Mouse (Mus musculus): ENCODE measurements around the gene Zbtb40. TPM values are rescaled to one million over a fixed set of nuclear protein-coding genes. Genes with fewer than 3 reads are reported as not detected.

Gene Zbtb40
- 5.1 and 5.7 TPM in 2 replicates for polyA plus RNA-seq (2015; fragmentation: Nextera tagmentation; extraction: Ambion mirVana)

DNA sequence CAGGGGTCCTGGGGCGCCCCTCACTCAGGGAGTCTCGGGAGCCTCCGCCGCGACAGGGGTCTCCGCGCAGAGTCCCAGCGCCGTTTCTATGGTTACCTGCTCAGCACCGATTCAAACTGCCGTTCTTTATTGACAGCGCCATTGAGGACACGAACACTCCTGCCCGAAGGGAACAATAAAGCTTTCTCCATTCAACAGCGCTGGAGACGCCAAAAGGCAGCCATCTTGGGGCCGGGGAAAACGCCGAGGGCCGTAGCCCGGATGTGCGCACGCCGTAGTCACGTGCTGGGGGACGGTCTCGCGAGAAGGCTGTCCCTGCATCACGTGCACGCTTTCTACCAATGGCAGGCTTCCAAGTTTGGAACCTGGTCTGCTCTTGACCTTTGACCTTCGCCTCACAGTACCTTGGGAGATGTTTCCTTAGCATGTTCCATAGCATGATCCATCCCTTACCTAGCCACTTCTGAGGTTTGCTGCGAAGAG, at the start of gene Zbtb40:
TSS of gene Zbtb40 (minus strand) at position 252 of the 483 bp plus-strand sequence.
- Histone ChIP-seq H3K4me2 (replicated peaks) (peak within 1 kb of the TSS; percentile 68), H3K9ac (replicated peaks) (peak within 1 kb of the TSS; percentile 73), H3K27me3 (peaks cover 35% of the 10 kb centered on the region), H3K4me1 (peaks cover 24% of the 10 kb centered on the region), H3K9me3 (no peaks in the 10 kb centered on the region), H3K36me3 (no peaks in the 10 kb centered on the region), H3K4me3 (peak within 1 kb of the TSS; percentile 93), H3K27ac (replicated peaks) (peak within 1 kb of the TSS; percentile 85)
- WGBS, result 3% methylated on average over 32 of the region's 32 CpGs
- ATAC-seq (replicated peaks), result peak; percentile 98

DNA sequence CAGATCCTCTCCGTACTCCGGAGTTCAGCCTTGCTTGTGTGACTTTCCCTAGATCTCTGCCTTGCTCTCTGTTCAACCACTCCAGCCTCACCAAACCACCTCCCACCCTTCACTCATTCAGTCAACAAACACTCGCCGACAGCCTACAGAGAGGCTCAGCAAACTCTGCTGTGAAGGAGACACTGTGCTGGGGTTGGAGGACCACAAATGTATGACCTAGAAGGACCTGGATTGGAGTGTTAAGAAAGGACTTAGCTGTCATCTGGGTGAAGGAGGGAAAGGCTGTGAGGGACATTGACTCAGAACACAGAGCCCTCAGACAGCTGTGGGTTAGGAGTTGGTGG, 49.4 kb upstream of the Zbtb40 start:
- 90% methylated on average over 4 of the region's 4 CpGs for WGBS
- Histone ChIP-seq H3K4me3 (no peak overlapping the region), H3K36me3 (no peaks in the 10 kb centered on the region), H3K9ac (replicated peaks) (no peak overlapping the region), H3K9me3 (no peaks in the 10 kb centered on the region), H3K27ac (replicated peaks) (no peak overlapping the region), H3K4me2 (replicated peaks) (no peak overlapping the region), H3K4me1 (0 out of 2 replicates have a peak, but pooled peaks cover 3% of the 10 kb centered on the region), H3K27me3 (no peaks in the 10 kb centered on the region)
- ATAC-seq (replicated peaks), result no peak

DNA sequence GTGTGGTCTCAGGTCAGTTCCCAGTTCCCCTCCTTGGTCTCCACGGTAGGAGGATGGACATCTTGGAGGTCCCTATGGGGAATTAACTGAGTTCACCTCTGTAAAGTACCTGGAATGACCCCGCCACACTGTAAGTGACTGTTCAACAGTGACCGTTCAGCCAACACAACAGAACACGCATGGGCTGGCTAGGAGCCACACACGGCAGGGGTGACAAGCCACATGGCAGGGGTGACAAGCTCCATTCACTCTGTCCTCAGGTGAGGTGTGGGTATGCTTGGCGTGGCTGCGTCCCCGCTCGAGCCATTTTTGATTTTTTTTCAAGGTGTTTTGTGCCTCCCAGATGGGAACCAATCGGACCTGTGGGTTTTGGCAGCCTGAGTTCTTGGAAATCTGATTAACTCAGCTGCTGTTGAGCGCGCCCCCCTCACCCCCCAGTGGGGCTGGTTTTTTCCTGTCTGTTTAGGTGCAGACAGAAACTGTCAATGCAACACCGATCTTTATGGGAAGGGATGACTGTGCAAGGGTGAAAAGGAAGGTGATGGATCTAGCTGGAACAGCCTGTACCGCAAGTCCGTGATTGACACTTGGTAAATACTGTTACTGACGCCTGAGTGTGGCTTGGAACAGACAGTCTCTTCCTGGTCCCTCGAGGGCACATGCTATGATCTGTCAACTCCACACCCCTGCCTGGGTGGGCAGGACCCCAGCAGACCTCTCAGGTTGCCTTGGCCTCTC, 48.8 kb upstream of the Zbtb40 start:
- H3K9me3 ChIP-seq, result no peaks in the 10 kb centered on the region
- no peaks in the 10 kb centered on the region for H3K36me3 ChIP-seq
- ATAC-seq (replicated peaks), result no peak
- 0 out of 2 replicates have a peak, but pooled peaks cover 3% of the 10 kb centered on the region for H3K4me1 ChIP-seq
- H3K27ac ChIP-seq (replicated peaks), result no peak overlapping the region
- H3K4me2 ChIP-seq (replicated peaks), result no peak overlapping the region
- 82% methylated on average over 17 of the region's 17 CpGs for WGBS
- no peaks in the 10 kb centered on the region for H3K27me3 ChIP-seq
- H3K4me3 ChIP-seq, result no peak overlapping the region
- H3K9ac ChIP-seq (replicated peaks), result no peak overlapping the region

DNA sequence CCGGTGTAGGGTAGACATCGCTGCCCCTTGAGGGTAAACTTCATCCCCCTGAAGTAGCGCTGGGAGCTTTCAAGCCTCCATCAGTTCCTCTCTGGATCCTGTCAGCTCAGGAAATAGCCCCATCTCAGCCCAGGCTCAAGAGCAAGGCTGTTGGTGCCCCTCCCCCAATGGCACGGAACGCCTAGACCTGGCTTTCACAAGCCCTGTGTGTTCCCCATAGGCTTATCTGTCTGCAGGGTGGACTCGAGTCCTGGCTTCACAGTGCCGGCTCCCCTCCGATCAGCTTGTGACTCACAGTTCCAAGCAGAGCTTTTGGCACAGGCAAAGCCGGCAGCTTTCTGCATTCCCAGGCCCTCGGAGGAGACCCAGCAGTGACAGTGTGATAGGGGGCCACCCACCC, 47.8 kb upstream of the Zbtb40 start:
- WGBS, result 67% methylated on average over 10 of the region's 10 CpGs
- Histone ChIP-seq H3K9me3 (no peaks in the 10 kb centered on the region), H3K4me3 (no peak overlapping the region), H3K9ac (replicated peaks) (no peak overlapping the region), H3K36me3 (no peaks in the 10 kb centered on the region), H3K4me2 (replicated peaks) (no peak overlapping the region), H3K27me3 (no peaks in the 10 kb centered on the region), H3K4me1 (0 out of 2 replicates have a peak, but pooled peaks cover 3% of the 10 kb centered on the region), H3K27ac (replicated peaks) (no peak overlapping the region)
- no peak for ATAC-seq (replicated peaks)

DNA sequence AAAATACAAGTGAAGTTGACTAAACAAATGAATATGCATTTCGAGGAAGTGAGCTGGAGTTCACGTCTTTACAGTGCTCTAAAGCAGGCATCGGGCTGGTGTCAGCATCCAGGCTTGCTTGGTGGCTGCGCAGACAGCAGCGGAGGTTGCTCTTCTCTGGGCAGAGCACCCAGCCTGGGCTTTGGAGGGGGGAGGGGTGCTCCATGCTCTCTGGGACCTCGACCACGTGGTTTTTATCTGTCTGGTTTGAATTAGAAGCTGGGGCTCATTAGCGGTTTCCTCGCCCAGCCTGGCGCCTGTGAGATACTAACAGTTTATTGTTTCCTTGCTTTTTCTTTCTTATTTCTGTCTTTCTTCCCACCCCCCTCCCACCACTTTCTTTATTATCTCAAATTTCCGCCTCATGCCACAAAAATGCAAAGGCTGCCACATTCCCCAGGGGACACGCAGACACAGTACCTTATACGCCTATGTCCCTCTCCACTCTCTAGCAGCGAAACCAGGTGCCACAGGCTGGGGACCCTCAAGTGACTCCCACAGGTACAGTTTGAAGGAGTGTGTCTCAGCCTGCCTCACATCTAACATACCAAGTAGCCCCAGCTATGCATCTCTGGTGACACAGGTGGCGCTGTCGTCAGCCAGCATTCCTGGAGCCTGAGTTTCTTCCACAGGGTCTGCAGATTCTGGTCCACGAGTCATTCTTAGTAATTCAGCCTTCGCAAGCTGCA, 36.6 kb upstream of the Zbtb40 start:
- H3K4me1 ChIP-seq, result peaks cover 5% of the 10 kb centered on the region; the same call in 1 of the 2 replicates
- no peak overlapping the region for H3K27ac ChIP-seq (replicated peaks)
- H3K4me3 ChIP-seq, result no peak overlapping the region
- H3K9me3 ChIP-seq, result no peaks in the 10 kb centered on the region
- 34% methylated on average over 18 of the region's 18 CpGs for WGBS
- H3K4me2 ChIP-seq (replicated peaks), result no peak overlapping the region
- ATAC-seq (replicated peaks), result no peak
- no peak overlapping the region for H3K9ac ChIP-seq (replicated peaks)
- no peaks in the 10 kb centered on the region for H3K27me3 ChIP-seq
- no peaks in the 10 kb centered on the region for H3K36me3 ChIP-seq

DNA sequence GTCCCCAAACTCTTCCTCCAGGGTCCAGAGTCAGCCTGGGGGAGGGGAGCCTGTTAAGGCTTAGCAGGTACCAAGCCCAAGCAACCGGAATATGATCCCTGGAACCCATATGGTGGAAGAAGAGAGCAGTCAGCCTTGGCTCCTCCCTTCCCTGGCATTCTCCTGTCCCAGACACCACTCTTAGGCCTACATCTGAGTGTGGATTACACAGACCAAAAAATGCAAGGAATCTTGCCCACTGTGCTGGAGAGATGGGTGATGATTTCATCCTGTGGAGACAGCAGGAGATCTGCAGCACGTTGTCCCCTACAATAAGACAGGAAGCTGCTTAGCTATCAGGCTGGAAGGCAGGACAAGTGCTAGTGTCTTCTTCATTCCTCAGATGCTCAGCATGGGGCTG, 34.3 kb upstream of the Zbtb40 start:
- WGBS, result 64% methylated on average over 2 of the region's 2 CpGs
- H3K4me3 ChIP-seq, result no peak overlapping the region
- H3K4me2 ChIP-seq (replicated peaks), result no peak overlapping the region
- no peaks in the 10 kb centered on the region for H3K36me3 ChIP-seq
- H3K27ac ChIP-seq (replicated peaks), result no peak overlapping the region
- H3K9ac ChIP-seq (replicated peaks), result no peak overlapping the region
- H3K27me3 ChIP-seq, result no peaks in the 10 kb centered on the region
- H3K4me1 ChIP-seq, result peaks cover 5% of the 10 kb centered on the region; the same call in 1 of the 2 replicates
- no peak for ATAC-seq (replicated peaks)
- no peaks in the 10 kb centered on the region for H3K9me3 ChIP-seq

DNA sequence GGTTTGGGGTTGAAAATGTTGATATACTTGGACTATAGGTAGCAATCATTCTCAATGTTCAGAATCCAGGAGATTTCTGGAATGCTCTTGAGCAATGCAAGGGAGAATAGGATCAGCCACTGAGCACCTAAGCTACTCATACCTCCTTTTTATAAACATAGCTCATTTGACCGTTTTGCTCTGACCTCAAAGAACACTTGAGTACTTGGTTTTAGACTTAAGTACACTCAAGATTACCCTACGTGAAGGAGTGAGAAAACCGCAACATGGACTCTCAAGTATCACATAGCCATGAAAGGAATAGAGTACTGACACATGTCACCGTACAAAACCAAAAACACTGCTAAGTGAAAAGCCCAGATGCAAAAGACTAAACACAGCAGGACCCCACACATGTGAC, 32.8 kb upstream of the Zbtb40 start:
- Histone ChIP-seq H3K9ac (replicated peaks) (no peak overlapping the region), H3K27me3 (no peaks in the 10 kb centered on the region), H3K9me3 (no peaks in the 10 kb centered on the region), H3K4me2 (replicated peaks) (no peak overlapping the region), H3K4me1 (peaks cover 5% of the 10 kb centered on the region; the same call in 1 of the 2 replicates), H3K27ac (replicated peaks) (no peak overlapping the region), H3K36me3 (no peaks in the 10 kb centered on the region), H3K4me3 (no peak overlapping the region)
- no peak for ATAC-seq (replicated peaks)
- 91% methylated on average over 4 of the region's 4 CpGs for WGBS

DNA sequence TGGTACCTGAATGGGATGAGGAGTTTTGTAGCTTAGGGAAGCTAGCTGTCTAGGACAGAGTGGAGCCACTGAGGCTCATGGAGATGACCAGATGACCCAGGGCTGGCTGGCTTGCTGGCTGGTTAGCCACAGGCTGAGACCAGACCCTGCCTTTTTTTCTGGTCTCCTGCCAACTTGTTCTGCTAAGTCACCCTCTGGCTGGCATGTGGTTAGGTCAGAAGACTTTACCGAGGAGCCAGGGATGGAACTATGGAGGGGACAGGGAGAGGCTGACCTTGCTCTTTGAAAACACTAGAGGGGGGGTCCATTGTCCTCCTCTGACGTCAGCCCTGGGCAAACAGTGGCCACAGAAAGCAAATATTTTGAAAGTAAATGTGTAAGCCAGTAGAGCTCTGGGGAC, 28.6 kb upstream of the Zbtb40 start:
- no peaks in the 10 kb centered on the region for H3K4me1 ChIP-seq
- 41% methylated on average over 2 of the region's 2 CpGs for WGBS
- no peak overlapping the region for H3K4me3 ChIP-seq
- no peaks in the 10 kb centered on the region for H3K27me3 ChIP-seq
- H3K36me3 ChIP-seq, result no peaks in the 10 kb centered on the region
- no peak overlapping the region for H3K27ac ChIP-seq (replicated peaks)
- no peak for ATAC-seq (replicated peaks)
- no peaks in the 10 kb centered on the region for H3K9me3 ChIP-seq
- H3K9ac ChIP-seq (replicated peaks), result no peak overlapping the region
- H3K4me2 ChIP-seq (replicated peaks), result no peak overlapping the region

DNA sequence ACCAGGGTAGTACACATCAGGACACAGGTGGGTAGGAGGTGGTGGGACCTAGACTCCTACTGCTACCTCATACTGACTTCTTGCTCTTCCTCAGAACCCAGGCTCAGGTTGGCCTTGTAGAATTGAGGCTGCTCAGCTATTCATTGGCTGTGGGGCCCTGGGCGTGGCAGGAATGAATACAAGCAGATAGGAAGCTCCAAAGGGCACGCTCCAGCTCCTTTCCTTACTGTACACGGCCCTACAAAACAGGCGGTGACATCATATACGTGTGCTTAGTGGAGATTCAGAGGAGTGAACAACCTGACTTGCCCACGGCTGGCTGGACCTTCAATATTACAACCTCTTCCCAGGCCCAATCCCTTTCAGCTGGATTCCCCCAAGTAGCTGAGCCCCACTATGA, 22.6 kb upstream of the Zbtb40 start:
- no peaks in the 10 kb centered on the region for H3K9me3 ChIP-seq
- no peak overlapping the region for H3K27ac ChIP-seq (replicated peaks)
- no peak overlapping the region for H3K4me2 ChIP-seq (replicated peaks)
- WGBS, result 87% methylated on average over 6 of the region's 6 CpGs
- no peak overlapping the region for H3K9ac ChIP-seq (replicated peaks)
- no peak for ATAC-seq (replicated peaks)
- H3K27me3 ChIP-seq, result no peaks in the 10 kb centered on the region
- no peak overlapping the region for H3K4me3 ChIP-seq
- 0 out of 2 replicates have a peak, but pooled peaks cover 3% of the 10 kb centered on the region for H3K4me1 ChIP-seq
- no peaks in the 10 kb centered on the region for H3K36me3 ChIP-seq

DNA sequence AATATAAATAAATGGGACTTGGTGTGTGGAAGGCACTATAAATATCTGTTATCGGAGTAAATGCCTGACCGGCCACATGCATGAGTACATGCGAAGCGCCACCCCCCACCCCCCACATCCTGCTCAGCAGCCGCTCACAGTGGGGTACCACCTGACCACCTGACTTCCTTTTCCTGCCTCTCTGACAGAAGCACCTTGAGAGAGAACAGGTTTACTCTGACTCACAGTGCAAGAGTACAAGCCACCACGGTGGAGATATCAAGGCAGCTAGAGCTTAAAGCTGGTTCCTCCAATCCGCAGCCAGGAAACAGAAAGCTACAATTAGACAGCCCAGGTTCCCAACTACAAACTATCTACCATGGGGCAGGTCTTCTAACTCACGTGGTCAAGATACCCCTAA, 19.9 kb upstream of the Zbtb40 start:
- Histone ChIP-seq H3K9me3 (no peaks in the 10 kb centered on the region), H3K9ac (replicated peaks) (no peak overlapping the region), H3K27ac (replicated peaks) (no peak overlapping the region), H3K4me2 (replicated peaks) (no peak overlapping the region), H3K4me3 (no peak overlapping the region), H3K27me3 (no peaks in the 10 kb centered on the region), H3K36me3 (no peaks in the 10 kb centered on the region), H3K4me1 (0 out of 2 replicates have a peak, but pooled peaks cover 3% of the 10 kb centered on the region)
- ATAC-seq (replicated peaks), result no peak
- 53% methylated on average over 8 of the region's 8 CpGs for WGBS

DNA sequence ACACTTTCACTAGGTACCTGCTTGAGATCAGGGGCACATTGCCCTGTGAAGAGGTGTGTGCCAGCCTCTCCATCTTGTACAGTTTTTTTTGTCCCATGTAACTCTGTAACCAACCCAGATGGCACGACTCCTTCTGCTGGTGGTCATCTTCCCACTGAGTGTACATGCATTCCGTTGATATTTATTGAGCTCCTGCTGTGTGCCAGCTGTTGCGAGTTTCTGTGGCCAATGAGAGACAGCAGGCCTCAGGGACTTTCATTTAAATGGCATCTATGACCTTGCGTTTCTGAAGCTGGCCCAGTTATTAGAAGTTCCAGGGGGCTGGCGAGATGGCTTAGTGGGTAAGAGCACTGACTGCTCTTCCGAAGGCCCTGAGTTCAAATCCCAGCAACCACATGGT, 17.2 kb upstream of the Zbtb40 start:
- no peak for ATAC-seq (replicated peaks)
- no peak overlapping the region for H3K9ac ChIP-seq (replicated peaks)
- no peak overlapping the region for H3K4me2 ChIP-seq (replicated peaks)
- no peaks in the 10 kb centered on the region for H3K36me3 ChIP-seq
- no peaks in the 10 kb centered on the region for H3K9me3 ChIP-seq
- no peak overlapping the region for H3K4me3 ChIP-seq
- 81% methylated on average over 6 of the region's 6 CpGs for WGBS
- H3K27ac ChIP-seq (replicated peaks), result no peak overlapping the region
- H3K27me3 ChIP-seq, result no peaks in the 10 kb centered on the region
- 0 out of 2 replicates have a peak, but pooled peaks cover 3% of the 10 kb centered on the region for H3K4me1 ChIP-seq

DNA sequence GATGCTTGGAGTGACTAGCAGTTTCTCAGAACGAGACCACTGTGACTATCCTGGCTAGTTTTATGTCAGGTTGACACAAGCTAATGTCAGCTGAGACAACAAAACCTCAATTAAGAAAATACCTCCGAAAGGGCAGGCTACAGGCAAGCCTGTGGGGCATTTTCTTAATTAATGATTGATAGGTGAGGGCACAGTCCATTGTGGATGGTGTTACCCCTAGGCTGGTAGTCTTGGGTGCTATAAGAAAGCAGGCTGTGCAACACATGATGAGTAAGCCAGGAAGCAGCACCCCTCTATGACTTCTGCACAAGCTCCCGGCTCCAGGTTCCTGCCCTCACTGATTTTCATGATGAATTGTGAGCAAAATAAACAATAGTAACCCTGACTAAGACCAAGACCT, 6.3 kb upstream of the Zbtb40 start:
- Histone ChIP-seq H3K9ac (replicated peaks) (no peak overlapping the region), H3K36me3 (no peaks in the 10 kb centered on the region), H3K4me2 (replicated peaks) (no peak overlapping the region), H3K27ac (replicated peaks) (no peak overlapping the region), H3K27me3 (peaks cover 56% of the 10 kb centered on the region), H3K9me3 (no peaks in the 10 kb centered on the region), H3K4me3 (no peak overlapping the region), H3K4me1 (no peaks in the 10 kb centered on the region)
- 66% methylated on average over 3 of the region's 3 CpGs for WGBS
- ATAC-seq (replicated peaks), result no peak
